Mouse (Mus musculus) hindbrain, embryonic 11.5 days (tissue): ENCODE results near the gene Akap7. TPM values are rescaled to one million over a fixed set of nuclear protein-coding genes. Genes with fewer than 3 reads are reported as not detected.

ENCODE experiments used
- ATAC-seq: fragments of 200-750 bp; cut with Nextera tagmentation; 2 replicates; pipeline ENCODE4 v1.8.0; 2017; ENCODE audit warnings: mild to moderate bottlenecking, moderate TSS enrichment, moderate library complexity; ENCODE audit not compliant: low FRiP score
- DNase-seq: peaks from one replicate; pipeline ENCODE4 v3.0.0-alpha.2; 2015; ENCODE audit warnings: low spot score
- H3K27ac ChIP-seq: fragments of 300-500 bp; sonication (generic); 2 replicates; pipeline ENCODE4 v1.5.1; 2014; ENCODE audit warnings: mild to moderate bottlenecking, low read depth, low read length
- H3K27me3 ChIP-seq: fragments of 300-500 bp; sonication (generic); 2 replicates; pipeline ENCODE4 v1.6.1; 2014; ENCODE audit warnings: mild to moderate bottlenecking, low read length, moderate library complexity, mixed read lengths; ENCODE audit not compliant: control insufficient read depth, insufficient read depth
- H3K36me3 ChIP-seq: fragments of 300-500 bp; sonication (generic); 2 replicates; pipeline ENCODE4 v1.6.1; 2014; ENCODE audit warnings: mild to moderate bottlenecking, low read length, moderate library complexity, mixed read lengths; ENCODE audit not compliant: control insufficient read depth, insufficient read depth
- H3K4me1 ChIP-seq: fragments of 300-500 bp; sonication (generic); replicated peaks from 2 replicates; pipeline ENCODE4 v1.6.1; 2014; ENCODE audit warnings: low read length, mixed read lengths; ENCODE audit not compliant: control insufficient read depth, insufficient read depth
- H3K4me2 ChIP-seq: fragments of 300-500 bp; sonication (generic); replicated peaks from 2 replicates; pipeline ENCODE4 v1.6.1; 2014; ENCODE audit warnings: mild to moderate bottlenecking, low read depth, low read length
- H3K4me3 ChIP-seq: fragments of 300-500 bp; sonication (generic); 2 replicates; pipeline ENCODE4 v1.5.1; 2014; ENCODE audit warnings: low read depth, low read length
- H3K9ac ChIP-seq: fragments of 300-500 bp; sonication (generic); 2 replicates; pipeline ENCODE4 v1.6.1; 2014; ENCODE audit warnings: low read depth, low read length
- H3K9me3 ChIP-seq: fragments of 300-500 bp; sonication (generic); 2 replicates; pipeline ENCODE4 v1.6.1; 2016; ENCODE audit warnings: low read length; ENCODE audit not compliant: control insufficient read depth
- WGBS: fragments of 180-500 bp; shearing (Covaris S2); extraction: QIAGEN DNeasy Blood & Tissue Kit; methylation state at CpG from one replicate; pipeline ENCODE4 v1.1.7; 2014; 5-methylcytosine and 5-hydroxymethylcytosine counted together
- polyA plus RNA-seq: library from polyadenylated mRNA; unstranded; fragments of >200 nt; fragmentation: Nextera tagmentation; extraction: Ambion mirVana; gene quantifications from 2 replicates; pipeline ENCODE4 v1.2.1, GENCODE M21; 2014

Gene Akap7
- polyA plus RNA-seq, 1 experiment from 2014 or later, result 22.6 TPM

- Histone ChIP-seq H3K4me1 (no peaks in the 10 kb centered on the region; the same call in 1 of the 2 replicates), H3K36me3 (no peaks in the 10 kb centered on the region), H3K9me3 (no peaks in the 10 kb centered on the region), H3K27me3 (no peaks in the 10 kb centered on the region), H3K27ac (no peak overlapping the region), H3K4me2 (no peak overlapping the region), H3K4me3 (no peak overlapping the region), H3K9ac (no peak overlapping the region)
- ATAC-seq (no peak), DNase-seq (no peak)
- WGBS, result 69% methylated on average over 5 of the region's 5 CpGs
Observed at GRCm38 (mm10) chr10:25257466-25257865, 50.2 kb downstream of the Akap7 start.

GRCm38 (mm10) chr10:25253474-25253873 is 54.2 kb downstream of the Akap7 start:
- Histone ChIP-seq H3K4me2 (no peak overlapping the region), H3K36me3 (no peaks in the 10 kb centered on the region), H3K27ac (no peak overlapping the region), H3K9me3 (no peaks in the 10 kb centered on the region), H3K9ac (no peak overlapping the region), H3K4me1 (no peaks in the 10 kb centered on the region), H3K27me3 (no peaks in the 10 kb centered on the region), H3K4me3 (no peak overlapping the region)
- DNase-seq (no peak), ATAC-seq (no peak)
- WGBS, result 87% methylated on average over 2 of the region's 2 CpGs

- Histone ChIP-seq H3K4me3 (no peak overlapping the region), H3K9me3 (no peaks in the 10 kb centered on the region), H3K36me3 (no peaks in the 10 kb centered on the region), H3K27ac (no peak overlapping the region), H3K4me2 (no peak overlapping the region), H3K27me3 (no peaks in the 10 kb centered on the region), H3K4me1 (no peaks in the 10 kb centered on the region), H3K9ac (no peak overlapping the region)
- DNase-seq (no peak), ATAC-seq (no peak)
- WGBS, result 94% methylated on average over 4 of the region's 4 CpGs
Observed at GRCm38 (mm10) chr10:25253006-25253405, 54.7 kb downstream of the Akap7 start.

GRCm38 (mm10) chr10:25250108-25250507 is 57.6 kb downstream of the Akap7 start:
- Histone ChIP-seq H3K36me3 (no peaks in the 10 kb centered on the region), H3K9ac (no peak overlapping the region), H3K4me3 (no peak overlapping the region), H3K9me3 (no peaks in the 10 kb centered on the region), H3K4me1 (no peaks in the 10 kb centered on the region), H3K4me2 (no peak overlapping the region), H3K27me3 (no peaks in the 10 kb centered on the region), H3K27ac (no peak overlapping the region)
- ATAC-seq, result peak; percentile 51; the same call in 1 of the 2 replicates
- 45% methylated on average over 12 of the region's 12 CpGs for WGBS
- DNase-seq, result peak; percentile 83

GRCm38 (mm10) chr10:25246173-25246572 is 61.5 kb downstream of the Akap7 start:
- ATAC-seq, result no peak
- WGBS, result 63% methylated on average over 4 of the region's 4 CpGs

GRCm38 (mm10) chr10:25239156-25239555 is 68.5 kb downstream of the Akap7 start:
- no peak overlapping the region for H3K4me2 ChIP-seq
- no peaks in the 10 kb centered on the region for H3K9me3 ChIP-seq
- DNase-seq (peak; percentile 53), ATAC-seq (no peak)
- no peak overlapping the region for H3K9ac ChIP-seq
- H3K4me3 ChIP-seq, result no peak overlapping the region
- H3K27me3 ChIP-seq, result no peaks in the 10 kb centered on the region
- H3K27ac ChIP-seq, result no peak overlapping the region
- WGBS, result 28% methylated on average over 9 of the region's 9 CpGs
- H3K4me1 ChIP-seq, result no peaks in the 10 kb centered on the region
- no peaks in the 10 kb centered on the region for H3K36me3 ChIP-seq

More at GRCm38 (mm10) chr10:25246173-25246572, 61.5 kb downstream of the Akap7 start:
- Histone ChIP-seq H3K4me1 (no peaks in the 10 kb centered on the region), H3K9ac (no peak overlapping the region), H3K36me3 (no peaks in the 10 kb centered on the region), H3K9me3 (no peaks in the 10 kb centered on the region), H3K27ac (no peak overlapping the region), H3K4me2 (no peak overlapping the region), H3K4me3 (no peak overlapping the region), H3K27me3 (no peaks in the 10 kb centered on the region)
- peak; percentile 18 for DNase-seq

- Histone ChIP-seq H3K4me3 (no peak overlapping the region), H3K27ac (no peak overlapping the region), H3K36me3 (no peaks in the 10 kb centered on the region), H3K9me3 (no peaks in the 10 kb centered on the region), H3K4me1 (no peaks in the 10 kb centered on the region), H3K27me3 (no peaks in the 10 kb centered on the region), H3K4me2 (no peak overlapping the region), H3K9ac (no peak overlapping the region)
- ATAC-seq (no peak), DNase-seq (no peak)
- WGBS, result 93% methylated on average over 1 of the region's 1 CpGs
Observed at GRCm38 (mm10) chr10:25234080-25234479, 73.6 kb downstream of the Akap7 start.

- 72% methylated on average over 3 of the region's 3 CpGs for WGBS
- DNase-seq (no peak), ATAC-seq (no peak)
- Histone ChIP-seq H3K27me3 (no peaks in the 10 kb centered on the region), H3K4me2 (no peak overlapping the region), H3K9ac (no peak overlapping the region), H3K4me3 (no peak overlapping the region), H3K4me1 (no peaks in the 10 kb centered on the region), H3K27ac (no peak overlapping the region), H3K9me3 (no peaks in the 10 kb centered on the region), H3K36me3 (no peaks in the 10 kb centered on the region)
Observed at GRCm38 (mm10) chr10:25232700-25233099, 75.0 kb downstream of the Akap7 start.

- no peaks in the 10 kb centered on the region for H3K4me1 ChIP-seq
- H3K9ac ChIP-seq, result no peak overlapping the region
- H3K4me3 ChIP-seq, result no peak overlapping the region
- 48% methylated on average over 5 of the region's 5 CpGs for WGBS
- no peaks in the 10 kb centered on the region for H3K27me3 ChIP-seq
- no peaks in the 10 kb centered on the region for H3K9me3 ChIP-seq
- no peak overlapping the region for H3K27ac ChIP-seq
- DNase-seq (peak; percentile 17), ATAC-seq (no peak)
- H3K4me2 ChIP-seq, result no peak overlapping the region
- H3K36me3 ChIP-seq, result no peaks in the 10 kb centered on the region
Observed at GRCm38 (mm10) chr10:25231358-25231757, 76.3 kb downstream of the Akap7 start.
